In the genomic region with DNA sequence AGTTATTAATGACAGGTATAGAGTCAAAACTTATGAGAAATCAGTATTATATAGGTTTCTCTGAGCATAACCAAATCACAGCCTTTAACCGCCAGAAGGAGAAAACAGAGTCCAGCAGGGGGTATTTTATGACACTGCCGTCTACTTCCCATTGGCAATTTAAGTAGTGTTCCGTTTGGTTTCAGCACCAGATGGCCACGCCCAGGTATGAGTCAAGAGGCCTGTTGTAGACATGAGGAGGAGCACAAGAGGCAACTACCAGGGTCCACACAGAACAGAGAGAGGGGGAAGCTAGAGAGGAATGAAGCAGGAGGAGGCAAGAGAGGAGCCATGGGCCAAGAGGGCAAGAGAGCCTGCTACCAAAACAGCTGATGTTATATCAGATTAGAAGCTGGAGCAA, we compare ENCODE assay signal across 16 mouse cellular contexts. TPM values are rescaled to one million over a fixed set of nuclear protein-coding genes. Genes with fewer than 3 reads are reported as not detected.
DNase-seq lines count a peak whose midpoint lies in the region; ATAC-seq and TF ChIP-seq lines count a peak whose summit lies in the region.
"Had no signal": no experiment of that assay in that cellular context is flagged by ENCODE, and none has a peak within 500 bp of the region (broad histone marks: within the 10 kb centered on the region; RNA-seq: fewer than 3 reads in every experiment).

No protein-coding gene starts in this region.

- H3K36me3 ChIP-seq in liver, embryonic 14.5 days (replicated peaks; ENCODE audit: control insufficient read depth, insufficient read depth, low read depth), result no peaks in the 10 kb centered on the region
- H3K36me3 ChIP-seq: embryonic facial prominence, embryonic 15.5 days; limb, embryonic 10.5 days had no signal

- peak; percentile 36; the same call in 1 of the 2 replicates for ATAC-seq in liver, embryonic 14.5 days (ENCODE audit: insufficient read depth)
- peak; percentile 24; the same call in 1 of the 2 replicates for ATAC-seq in megakaryocyte-erythroid progenitor cell, adult 5-6 weeks (replicated peaks; ENCODE audit: low FRiP score, low TSS enrichment, poor library complexity, severe bottlenecking)
- no peak for ATAC-seq in frontal cortex, adult (ENCODE audit: low TSS enrichment)
- ATAC-seq: activated CD4-positive, CD25-positive, alpha-beta regulatory T cell, adult 4 months; inflammation-experienced regulatory T-cells, adult 6 months had no signal

- no peaks in the 10 kb centered on the region for H3K27me3 ChIP-seq in liver, embryonic 14.5 days (ENCODE audit: control insufficient read depth, insufficient read depth, low read length)
- H3K27me3 ChIP-seq: embryonic facial prominence, embryonic 15.5 days had no signal

- H3K4me3 ChIP-seq in liver, embryonic 14.5 days (ENCODE audit: insufficient read depth in 1 of 2, low read depth in 2 of 2, low read length in 2 of 2), result no peak overlapping the region
- H3K4me3 ChIP-seq: embryonic facial prominence, embryonic 15.5 days; heart, adult 2 months; limb, embryonic 10.5 days; megakaryocyte, embryonic 14.5 days had no signal

- no peaks in the 10 kb centered on the region for H3K9me3 ChIP-seq in liver, embryonic 14.5 days (ENCODE audit: control insufficient read depth, low read length)
- H3K9me3 ChIP-seq: embryonic facial prominence, embryonic 15.5 days; limb, embryonic 10.5 days; megakaryocyte, embryonic 14.5 days had no signal

- no peak overlapping the region for H3K9ac ChIP-seq in liver, embryonic 14.5 days (replicated peaks)
- H3K9ac ChIP-seq: embryonic facial prominence, embryonic 15.5 days had no signal

- no peak for TF ChIP-seq CTCF in liver, embryonic 14.5 days (IDR thresholded peaks at IDR 0.05; ENCODE audit: low read depth)

- H3K4me1 ChIP-seq in liver, embryonic 14.5 days (replicated peaks; ENCODE audit: control insufficient read depth in 2 of 2, insufficient read depth in 2 of 2, low read length in 1 of 2), result peaks cover 0 to 12% of the 10 kb centered on the region in 2 experiments
- H3K4me1 ChIP-seq: embryonic facial prominence, embryonic 15.5 days had no signal

- DNase-seq in 416B (ENCODE audit: low read depth) (peak; percentile 94), ZHBTc4 (ENCODE audit: low read depth, low spot score) (peak; percentile 53)
- no peak for DNase-seq in liver, embryonic 14.5 days (ENCODE audit: low read depth in 3 of 3, low spot score in 3 of 3)
- DNase-seq in cerebellum, postnatal 4 days (ENCODE audit: low spot score in 2 of 2), result no peak
- DNase-seq in layer of hippocampus, postnatal 10 days (ENCODE audit: low spot score in 2 of 2), result no peak
- no peak for DNase-seq in gastrocnemius, postnatal 10 days
- DNase-seq: cerebellum, adult 9-11 months; heart, adult 2 months; heart, postnatal 4 days had no signal

- WGBS in liver, embryonic 14.5 days (ENCODE audit: insufficient replicate concordance), result 35% methylated on average over 4 of the region's 4 CpGs

- H3K27ac ChIP-seq in liver, embryonic 14.5 days, result no peak overlapping the region
- H3K27ac ChIP-seq: embryonic facial prominence, embryonic 15.5 days; heart, adult 2 months; limb, embryonic 10.5 days had no signal

- no peak for TF ChIP-seq EP300 in liver, embryonic 14.5 days (IDR thresholded peaks at IDR 0.05; ENCODE audit: low read depth)

- no peak overlapping the region for H3K4me2 ChIP-seq in liver, embryonic 14.5 days (ENCODE audit: low read depth)
- H3K4me2 ChIP-seq: embryonic facial prominence, embryonic 15.5 days had no signal

RNA-seq across cellular contexts. Expression of gene Taldo1, which starts 12.4 kb away (rescaled TPM):
- 212 and 266 TPM in 2 replicates for polyA plus RNA-seq in liver, embryonic 14.5 days (2012; rRNA removed)
- polyA plus RNA-seq in liver, embryonic 14.5 days (2014; fragmentation: Nextera tagmentation; extraction: Ambion mirVana), result 427 and 428 TPM in 2 replicates
- 327 and 353 TPM in 2 replicates for total RNA-seq in megakaryocyte-erythroid progenitor cell, adult 5-6 weeks (2014; fragmentation: Nextera tagmentation)
- 401 and 451 TPM in 2 replicates for total RNA-seq in megakaryocyte-erythroid progenitor cell, adult 5-6 weeks (2017)
- total RNA-seq in layer of hippocampus, postnatal 10 days (2021), result 100 to 1,000 TPM; 115 to 126 TPM
- total RNA-seq in gastrocnemius, postnatal 10 days (2021), result 100 to 1,000 TPM; 110 to 111 TPM

RNA-seq across cellular contexts. Expression of gene Gatd1, which starts 34.4 kb away (rescaled TPM):
- 13.8 and 16.9 TPM in 2 replicates for polyA plus RNA-seq in liver, embryonic 14.5 days (2012; rRNA removed)
- 8.7 and 10.3 TPM in 2 replicates for polyA plus RNA-seq in liver, embryonic 14.5 days (2014; fragmentation: Nextera tagmentation; extraction: Ambion mirVana)
- total RNA-seq in megakaryocyte-erythroid progenitor cell, adult 5-6 weeks (2014; fragmentation: Nextera tagmentation), result 26.8 and 33.7 TPM in 2 replicates
- 10.9 and 13.9 TPM in 2 replicates for total RNA-seq in megakaryocyte-erythroid progenitor cell, adult 5-6 weeks (2017)
- 10 to 100 TPM; 34.4 to 39.3 TPM for total RNA-seq in layer of hippocampus, postnatal 10 days (2021)
- 10 to 100 TPM; 12.1 to 13.5 TPM for total RNA-seq in gastrocnemius, postnatal 10 days (2021)

RNA-seq across cellular contexts. Expression of gene Eps8l2, which starts 40.9 kb away (rescaled TPM):
- polyA plus RNA-seq in liver, embryonic 14.5 days (2012; rRNA removed), result 7.9 and 8.3 TPM in 2 replicates
- 6.6 and 7.7 TPM in 2 replicates for polyA plus RNA-seq in liver, embryonic 14.5 days (2014; fragmentation: Nextera tagmentation; extraction: Ambion mirVana)
- total RNA-seq in megakaryocyte-erythroid progenitor cell, adult 5-6 weeks (2014; fragmentation: Nextera tagmentation), result 2.0 TPM in 1 of 2 replicates, not detected in the other
- not detected in 2 replicates for total RNA-seq in megakaryocyte-erythroid progenitor cell, adult 5-6 weeks (2017)
- 1 to 10 TPM; 2.3 to 2.4 TPM for total RNA-seq in layer of hippocampus, postnatal 10 days (2021)
- 1 to 10 TPM; 1.5 to 2.3 TPM for total RNA-seq in gastrocnemius, postnatal 10 days (2021)
- polyA plus RNA-seq: activated CD4-positive, CD25-positive, alpha-beta regulatory T cell, adult 4 months; inflammation-experienced regulatory T-cells, adult 6 months had no signal

RNA-seq across cellular contexts. Expression of gene Cend1, which starts 49.7 kb away (rescaled TPM):
- polyA plus RNA-seq in liver, embryonic 14.5 days (2012; rRNA removed), result 0.09 TPM in 1 of 2 replicates, not detected in the other
- polyA plus RNA-seq in liver, embryonic 14.5 days (2014; fragmentation: Nextera tagmentation; extraction: Ambion mirVana), result not detected in 2 replicates
- not detected in 2 replicates for total RNA-seq in megakaryocyte-erythroid progenitor cell, adult 5-6 weeks (2014; fragmentation: Nextera tagmentation)
- total RNA-seq in megakaryocyte-erythroid progenitor cell, adult 5-6 weeks (2017), result not detected in 2 replicates
- total RNA-seq in layer of hippocampus, postnatal 10 days (2021), result 100 to 1,000 TPM; 259 to 281 TPM
- 1 to 10 TPM in 1 of 2 experiments, under 1 TPM in 1; 0.66 to 1.4 TPM for total RNA-seq in gastrocnemius, postnatal 10 days (2021)
- polyA plus RNA-seq: activated CD4-positive, CD25-positive, alpha-beta regulatory T cell, adult 4 months had no signal

RNA-seq across cellular contexts. Expression of gene Tmem80, which starts 52.0 kb away (rescaled TPM):
- 10.7 and 13.6 TPM in 2 replicates for polyA plus RNA-seq in liver, embryonic 14.5 days (2012; rRNA removed)
- polyA plus RNA-seq in liver, embryonic 14.5 days (2014; fragmentation: Nextera tagmentation; extraction: Ambion mirVana), result 11.3 and 13.0 TPM in 2 replicates
- total RNA-seq in megakaryocyte-erythroid progenitor cell, adult 5-6 weeks (2014; fragmentation: Nextera tagmentation), result 23.0 and 39.1 TPM in 2 replicates
- total RNA-seq in megakaryocyte-erythroid progenitor cell, adult 5-6 weeks (2017), result 9.7 and 17.4 TPM in 2 replicates
- total RNA-seq in layer of hippocampus, postnatal 10 days (2021), result 10 to 100 TPM; 25.7 to 29.8 TPM
- 10 to 100 TPM; 12.1 to 12.8 TPM for total RNA-seq in gastrocnemius, postnatal 10 days (2021)

Comparison
In these comparisons a context has a peak if more than half of its experiments do, and no peak if none do; other contexts are left out.
1. DNase-seq: peak in 416B (single experiment) and ZHBTc4 (single experiment); none in liver, embryonic 14.5 days (0 of 3), cerebellum, postnatal 4 days (0 of 2), layer of hippocampus, postnatal 10 days (0 of 2) and gastrocnemius, postnatal 10 days (single experiment).